Mouse (Mus musculus) embryonic facial prominence, embryonic 11.5 days (tissue): ENCODE data around the gene Gng11. TPM values are rescaled to one million over a fixed set of nuclear protein-coding genes. Genes with fewer than 3 reads are reported as not detected.

Source experiments
- ATAC-seq: fragments of 200-750 bp; cut with Nextera tagmentation; replicated peaks from 2 replicates; pipeline ENCODE4 v1.8.0; 2017; ENCODE audit warnings: low read depth; ENCODE audit not compliant: insufficient number of reproducible peaks, low FRiP score, low TSS enrichment
- DNase-seq: peaks from one replicate; pipeline ENCODE4 v3.0.0-alpha.2; 2015; ENCODE audit warnings: low spot score
- H3K27ac ChIP-seq: fragments of 300-500 bp; sonication (generic); replicated peaks from 2 replicates; pipeline ENCODE4 v1.5.1; 2014; ENCODE audit warnings: mild to moderate bottlenecking, low read depth, low read length, control low read depth
- H3K27me3 ChIP-seq: fragments of 300-500 bp; sonication (generic); 2 replicates; pipeline ENCODE4 v1.6.1; 2014; ENCODE audit warnings: mild to moderate bottlenecking, low read length, moderate library complexity, mixed read lengths; ENCODE audit not compliant: control insufficient read depth, insufficient read depth
- H3K36me3 ChIP-seq: fragments of 300-500 bp; sonication (generic); replicated peaks from 2 replicates; pipeline ENCODE4 v1.6.1; 2014; ENCODE audit warnings: low read depth, mild to moderate bottlenecking, low read length, moderate library complexity, mixed read lengths; ENCODE audit not compliant: control insufficient read depth, insufficient read depth
- H3K4me1 ChIP-seq: fragments of 300-500 bp; sonication (generic); 2 replicates; pipeline ENCODE4 v1.6.1; 2014; ENCODE audit warnings: low read length, mixed read lengths; ENCODE audit not compliant: control insufficient read depth, insufficient read depth
- H3K4me2 ChIP-seq: fragments of 300-500 bp; sonication (generic); 2 replicates; pipeline ENCODE4 v1.6.1; 2014; ENCODE audit warnings: low read depth, mild to moderate bottlenecking, control low read depth, low read length, moderate library complexity
- H3K4me3 ChIP-seq: fragments of 300-500 bp; sonication (generic); 2 replicates; pipeline ENCODE4 v1.5.1; 2014; ENCODE audit warnings: low read depth, low read length, control low read depth
- H3K9ac ChIP-seq: fragments of 300-500 bp; sonication (generic); replicated peaks from 2 replicates; pipeline ENCODE4 v1.6.1; 2014; ENCODE audit warnings: mild to moderate bottlenecking, control low read depth, low read length
- H3K9me3 ChIP-seq: fragments of 300-500 bp; sonication (generic); replicated peaks from 2 replicates; pipeline ENCODE4 v1.6.1; 2016; ENCODE audit warnings: mild to moderate bottlenecking, low read length, inconsistent platforms, mixed read lengths; ENCODE audit not compliant: control insufficient read depth
- WGBS: fragments of 180-500 bp; shearing (Covaris S2); extraction: QIAGEN DNeasy Blood & Tissue Kit; methylation state at CpG from one replicate; pipeline ENCODE4 v1.1.7; 2014; 5-methylcytosine and 5-hydroxymethylcytosine counted together
- polyA plus RNA-seq: library from polyadenylated mRNA; unstranded; fragments of >200 nt; fragmentation: Nextera tagmentation; extraction: Ambion mirVana; gene quantifications from 2 replicates; pipeline ENCODE4 v1.2.1, GENCODE M21; 2014

Gng11 gene
- polyA plus RNA-seq = 62.5 and 62.7 TPM in 2 replicates

- peak within 1 kb of the TSS; percentile 67 for H3K4me2 ChIP-seq
- 3% methylated on average over 19 of the region's 19 CpGs for WGBS
- ATAC-seq (peak; percentile 73), DNase-seq (peak; percentile 58)
- no peaks in the 10 kb centered on the region for H3K9me3 ChIP-seq
- no peaks in the 10 kb centered on the region for H3K36me3 ChIP-seq
- no peaks in the 10 kb centered on the region for H3K27me3 ChIP-seq
- H3K9ac ChIP-seq = peak within 1 kb of the TSS; percentile 73
- no peaks in the 10 kb centered on the region for H3K4me1 ChIP-seq
- peak within 1 kb of the TSS; percentile 36 for H3K4me3 ChIP-seq
- no peak within 1 kb of the TSS; the same call in 1 of the 2 replicates for H3K27ac ChIP-seq
These were observed at the start of gene Gng11 for GRCm38 (mm10) chr6:4003890-4004306. Gene Gng11, plus strand, starts transcription at chr6:4003904.

GRCm38 (mm10) chr6:3954969-3955368 is 48.7 kb upstream of the Gng11 start:
- Histone ChIP-seq H3K36me3 (no peaks in the 10 kb centered on the region), H3K4me3 (no peak overlapping the region), H3K27ac (no peak overlapping the region), H3K9ac (no peak overlapping the region), H3K4me1 (no peaks in the 10 kb centered on the region), H3K27me3 (no peaks in the 10 kb centered on the region), H3K9me3 (no peaks in the 10 kb centered on the region), H3K4me2 (no peak overlapping the region)
- ATAC-seq = no peak
- WGBS = 47% methylated on average over 4 of the region's 4 CpGs
- no peak for DNase-seq

- H3K4me2 ChIP-seq = peak overlapping the region; percentile 16; the same call in 1 of the 2 replicates
- peak overlapping the region; percentile 22; the same call in 1 of the 2 replicates for H3K9ac ChIP-seq
- no peak overlapping the region for H3K4me3 ChIP-seq
- no peaks in the 10 kb centered on the region for H3K9me3 ChIP-seq
- peak; percentile 4 for DNase-seq
- H3K4me1 ChIP-seq = no peaks in the 10 kb centered on the region
- ATAC-seq = no peak
- no peaks in the 10 kb centered on the region for H3K36me3 ChIP-seq
- no peak overlapping the region for H3K27ac ChIP-seq
- WGBS = 28% methylated on average over 31 of the region's 31 CpGs
- H3K27me3 ChIP-seq = no peaks in the 10 kb centered on the region; the same call in 1 of the 2 replicates
These were observed 35.8 kb upstream of the Gng11 start for GRCm38 (mm10) chr6:3967676-3968626.

GRCm38 (mm10) chr6:3973679-3974078 is 30.0 kb upstream of the Gng11 start:
- Histone ChIP-seq H3K4me2 (no peak overlapping the region), H3K27ac (no peak overlapping the region), H3K9me3 (no peaks in the 10 kb centered on the region), H3K9ac (no peak overlapping the region), H3K4me3 (no peak overlapping the region), H3K4me1 (no peaks in the 10 kb centered on the region), H3K27me3 (no peaks in the 10 kb centered on the region), H3K36me3 (no peaks in the 10 kb centered on the region)
- ATAC-seq = no peak
- no peak for DNase-seq
- 73% methylated on average over 1 of the region's 1 CpGs for WGBS

- no peaks in the 10 kb centered on the region for H3K9me3 ChIP-seq
- no peak for ATAC-seq
- H3K36me3 ChIP-seq = no peaks in the 10 kb centered on the region
- WGBS = 83% methylated on average over 5 of the region's 5 CpGs
- no peak for DNase-seq
- no peak overlapping the region for H3K4me2 ChIP-seq
- H3K27me3 ChIP-seq = no peaks in the 10 kb centered on the region
- no peak overlapping the region for H3K9ac ChIP-seq
- no peak overlapping the region for H3K4me3 ChIP-seq
- no peak overlapping the region for H3K27ac ChIP-seq
- H3K4me1 ChIP-seq = no peaks in the 10 kb centered on the region
These were observed 20.9 kb upstream of the Gng11 start for GRCm38 (mm10) chr6:3982661-3983284.

GRCm38 (mm10) chr6:3988750-3989149 is 15.0 kb upstream of the Gng11 start, which contains the start of gene Tfpi2:
Gene Tfpi2, minus strand, starts transcription at chr6:3988919.
- ATAC-seq = no peak
- H3K4me3 ChIP-seq = no peak within 1 kb of the TSS
- H3K4me2 ChIP-seq = no peak within 1 kb of the TSS
- no peaks in the 10 kb centered on the region for H3K36me3 ChIP-seq
- H3K4me1 ChIP-seq = no peaks in the 10 kb centered on the region
- H3K9me3 ChIP-seq = no peaks in the 10 kb centered on the region
- H3K27ac ChIP-seq = no peak within 1 kb of the TSS
- 79% methylated on average over 3 of the region's 3 CpGs for WGBS
- H3K27me3 ChIP-seq = no peaks in the 10 kb centered on the region
- DNase-seq = no peak
- no peak within 1 kb of the TSS for H3K9ac ChIP-seq

GRCm38 (mm10) chr6:3993492-3993891 is 10.2 kb upstream of the Gng11 start, which contains the start of gene Gngt1:
Gene Gngt1, plus strand, starts transcription at chr6:3993792.
- Histone ChIP-seq H3K4me3 (no peak within 1 kb of the TSS), H3K27ac (no peak within 1 kb of the TSS), H3K9me3 (no peaks in the 10 kb centered on the region), H3K36me3 (no peaks in the 10 kb centered on the region), H3K4me1 (no peaks in the 10 kb centered on the region), H3K9ac (no peak within 1 kb of the TSS), H3K27me3 (no peaks in the 10 kb centered on the region), H3K4me2 (no peak within 1 kb of the TSS)
- WGBS = 93% methylated on average over 6 of the region's 6 CpGs
- DNase-seq (no peak), ATAC-seq (no peak)

- DNase-seq = no peak
- Histone ChIP-seq H3K4me3 (no peak overlapping the region), H3K36me3 (no peaks in the 10 kb centered on the region), H3K27me3 (no peaks in the 10 kb centered on the region), H3K4me2 (no peak overlapping the region), H3K9ac (no peak overlapping the region), H3K27ac (no peak overlapping the region), H3K9me3 (no peaks in the 10 kb centered on the region), H3K4me1 (no peaks in the 10 kb centered on the region)
- 66% methylated on average over 4 of the region's 4 CpGs for WGBS
- no peak for ATAC-seq
These were observed 5.6 kb upstream of the Gng11 start for GRCm38 (mm10) chr6:3998089-3998488.
